Mouse (Mus musculus): Measurements from ENCODE around the gene Zfp358.

GRCm38 (mm10) chr8:3514681-3515247 is 21.8 kb downstream of the Zfp358 start:
- no peak for TF ChIP-seq CTCF (IDR thresholded peaks at IDR 0.05; ENCODE audit: control insufficient read depth, insufficient read depth, insufficient read length)
- no peak for TF ChIP-seq CEBPB (IDR thresholded peaks at IDR 0.05; ENCODE audit: low read depth)
- TF ChIP-seq MYOG (IDR thresholded peaks at IDR 0.05; ENCODE audit: control insufficient read depth, extremely low read depth, insufficient read length), result no peak

Measured in C2C12 (cell line).